8 mouse cellular contexts compared by ENCODE assay signal in genomic region chr2:131812480-131813137, GRCm38 (mm10). TPM values are rescaled to one million over a fixed set of nuclear protein-coding genes. Genes with fewer than 3 reads are reported as not detected.
DNase-seq lines count a peak whose midpoint lies in the region; ATAC-seq and TF ChIP-seq lines count a peak whose summit lies in the region.

No protein-coding gene starts in this region.

- DNase-seq in adrenal gland, postnatal 10 days: peak; percentile 91
- peak; percentile 85 for DNase-seq in embryo, embryonic 9.5 days (ENCODE audit: extremely low spot score)
- DNase-seq in heart, adult 2 months: peak; percentile 33 to 60
- peak; percentile 88 for DNase-seq in neural tube, embryonic 11.5 days (ENCODE audit: low spot score)
- peak; percentile 48 for DNase-seq in testis, postnatal 14 days (ENCODE audit: low spot score)

- H3K4me1 ChIP-seq in heart, adult 2 months (ENCODE audit: control insufficient read depth, insufficient read depth, low read length): no peaks in the 10 kb centered on the region; the same call in 1 of the 2 replicates
- no peaks in the 10 kb centered on the region for H3K4me1 ChIP-seq in kidney, embryonic 14.5 days (ENCODE audit: control insufficient read depth, insufficient read depth, low read length)
- H3K4me1 ChIP-seq in limb, embryonic 15.5 days: peaks cover 4% of the 10 kb centered on the region; the same call in 1 of the 2 replicates
- no peaks in the 10 kb centered on the region for H3K4me1 ChIP-seq in neural tube, embryonic 11.5 days (ENCODE audit: control insufficient read depth, insufficient read depth, low read length)

- WGBS in heart, adult 2 months: 20% methylated on average over 23 of the region's 23 CpGs
- 19% methylated on average over 23 of the region's 23 CpGs for WGBS in kidney, embryonic 14.5 days
- 19% methylated on average over 23 of the region's 23 CpGs for WGBS in limb, embryonic 15.5 days
- WGBS in neural tube, embryonic 11.5 days: 20% methylated on average over 23 of the region's 23 CpGs

- no peak for TF ChIP-seq EP300 in heart, adult 2 months (IDR thresholded peaks at IDR 0.05; ENCODE audit: insufficient read depth, low read depth, low read length)

- no peaks in the 10 kb centered on the region for H3K36me3 ChIP-seq in C2C12 (ENCODE audit: control insufficient read depth, insufficient read depth)
- H3K36me3 ChIP-seq in heart, adult 2 months (ENCODE audit: control insufficient read depth, insufficient read depth, low read length): no peaks in the 10 kb centered on the region
- H3K36me3 ChIP-seq in kidney, embryonic 14.5 days (ENCODE audit: control insufficient read depth, insufficient read depth, low read length): no peaks in the 10 kb centered on the region
- no peaks in the 10 kb centered on the region for H3K36me3 ChIP-seq in limb, embryonic 15.5 days
- no peaks in the 10 kb centered on the region for H3K36me3 ChIP-seq in neural tube, embryonic 11.5 days (ENCODE audit: control insufficient read depth, insufficient read depth, low read length)

- intact Hi-C loops in heart, adult 2 months (cut with DNase I): loop anchor here (1.0 to 10.0 kb wide), 3 partner anchors 250 to 388 kb away; partner anchors contain the start of gene Adra1d

- H3K27me3 ChIP-seq in C2C12 (ENCODE audit: control insufficient read depth, insufficient read depth, insufficient read length): peaks cover 6% of the 10 kb centered on the region
- no peaks in the 10 kb centered on the region for H3K27me3 ChIP-seq in heart, adult 2 months (ENCODE audit: control insufficient read depth, insufficient read depth, low read length)
- H3K27me3 ChIP-seq in kidney, embryonic 14.5 days (ENCODE audit: control insufficient read depth, insufficient read depth, low read length): peaks cover 15% of the 10 kb centered on the region; the same call in 1 of the 2 replicates
- peaks cover 27% of the 10 kb centered on the region for H3K27me3 ChIP-seq in limb, embryonic 15.5 days
- H3K27me3 ChIP-seq in neural tube, embryonic 11.5 days (ENCODE audit: control insufficient read depth, insufficient read depth, low read length): no peaks in the 10 kb centered on the region

- TF ChIP-seq CTCF in C2C12 (IDR thresholded peaks at IDR 0.05; ENCODE audit: control insufficient read depth, insufficient read depth, insufficient read length): peak; percentile 38
- TF ChIP-seq CTCF in heart, adult 2 months (IDR thresholded peaks at IDR 0.05): peak; percentile 88

- H3K79me2 ChIP-seq in C2C12 (ENCODE audit: control insufficient read depth, insufficient read depth): no peaks in the 10 kb centered on the region
- H3K79me2 ChIP-seq in heart, adult 2 months (replicated peaks; ENCODE audit: control insufficient read depth, insufficient read depth, low read length): no peaks in the 10 kb centered on the region

- no peaks in the 10 kb centered on the region for H3K9me3 ChIP-seq in kidney, embryonic 14.5 days (ENCODE audit: control insufficient read depth, low read length)
- H3K9me3 ChIP-seq in limb, embryonic 15.5 days: no peaks in the 10 kb centered on the region
- no peaks in the 10 kb centered on the region for H3K9me3 ChIP-seq in neural tube, embryonic 11.5 days (ENCODE audit: control insufficient read depth, low read length)

- no peak overlapping the region for H3K27ac ChIP-seq in heart, adult 2 months
- H3K27ac ChIP-seq in kidney, embryonic 14.5 days (ENCODE audit: low read depth, low read length): no peak overlapping the region
- no peak overlapping the region for H3K27ac ChIP-seq in limb, embryonic 15.5 days
- H3K27ac ChIP-seq in neural tube, embryonic 11.5 days (ENCODE audit: low read depth, low read length): no peak overlapping the region

- H3K4me3 ChIP-seq in C2C12 (ENCODE audit: insufficient read depth, poor library complexity, severe bottlenecking): no peak overlapping the region
- no peak overlapping the region for H3K4me3 ChIP-seq in heart, adult 2 months
- no peak overlapping the region for H3K4me3 ChIP-seq in kidney, embryonic 14.5 days (ENCODE audit: low read length)
- H3K4me3 ChIP-seq in limb, embryonic 15.5 days: no peak overlapping the region
- no peak overlapping the region for H3K4me3 ChIP-seq in neural tube, embryonic 11.5 days (ENCODE audit: low read depth, low read length)

- no peak overlapping the region for H3ac ChIP-seq in C2C12 (ENCODE audit: control insufficient read depth, insufficient read length, low read depth)

- peak; percentile 90 for ATAC-seq in kidney, embryonic 14.5 days (ENCODE audit: low FRiP score, low TSS enrichment)
- peak; percentile 74 for ATAC-seq in limb, embryonic 15.5 days (ENCODE audit: insufficient number of reproducible peaks, low FRiP score, low TSS enrichment, low read depth)
- ATAC-seq in neural tube, embryonic 11.5 days (ENCODE audit: insufficient read depth, low FRiP score, low TSS enrichment): peak; percentile 73; the same call in 1 of the 2 replicates

- H3K79me3 ChIP-seq in C2C12 (ENCODE audit: low read depth): no peaks in the 10 kb centered on the region

- no peak for TF ChIP-seq POLR2A in heart, adult 2 months (IDR thresholded peaks at IDR 0.05; ENCODE audit: insufficient read depth, low read depth, low read length)

- no peak overlapping the region for H3K4me2 ChIP-seq in kidney, embryonic 14.5 days (replicated peaks; ENCODE audit: low read depth, low read length)
- H3K4me2 ChIP-seq in limb, embryonic 15.5 days: no peak overlapping the region
- no peak overlapping the region for H3K4me2 ChIP-seq in neural tube, embryonic 11.5 days (ENCODE audit: low read depth)

- no peak overlapping the region for H3K9ac ChIP-seq in heart, adult 2 months (ENCODE audit: low read depth, low read length)
- no peak overlapping the region for H3K9ac ChIP-seq in kidney, embryonic 14.5 days (ENCODE audit: low read depth, low read length)
- no peak overlapping the region for H3K9ac ChIP-seq in limb, embryonic 15.5 days
- H3K9ac ChIP-seq in neural tube, embryonic 11.5 days (ENCODE audit: low read length): no peak overlapping the region

TF ChIP-seq in C2C12, 6 proteins besides CTCF, POLR2A, EP300 and RAD21:
- TF ChIP-seq FOSL1 (IDR thresholded peaks at IDR 0.05; ENCODE audit: insufficient read depth, low read length, poor library complexity, severe bottlenecking) (no peak), CEBPB (IDR thresholded peaks at IDR 0.05; ENCODE audit: low read depth) (no peak), MYOG (IDR thresholded peaks at IDR 0.05; ENCODE audit: control insufficient read depth, extremely low read depth, insufficient read length) (no peak), MAX (IDR thresholded peaks at IDR 0.05) (no peak), MYOD1 (IDR thresholded peaks at IDR 0.05; ENCODE audit: control insufficient read depth, insufficient read length, low read depth) (no peak), USF1 (IDR thresholded peaks at IDR 0.05; ENCODE audit: low read depth) (no peak)

RNA-seq across cellular contexts. Expression of gene Erv3, which starts 46.9 kb away (rescaled TPM):
- polyA plus RNA-seq in C2C12 (2012; fragmentation: generic; extraction: Trizol): not detected
- not detected for total RNA-seq in adrenal gland, postnatal 10 days (2021)
- total RNA-seq in heart, adult 2 months (2021): not detected
- polyA plus RNA-seq in heart, adult 2 months (2012; rRNA removed): not detected in 2 replicates
- polyA plus RNA-seq in kidney, embryonic 14.5 days (2014; fragmentation: Nextera tagmentation; extraction: Ambion mirVana): not detected in 2 replicates
- not detected in 2 replicates for polyA plus RNA-seq in limb, embryonic 15.5 days (2015; fragmentation: Nextera tagmentation; extraction: Ambion mirVana)
- polyA plus RNA-seq in neural tube, embryonic 11.5 days (2014; fragmentation: Nextera tagmentation; extraction: Ambion mirVana): not detected in 2 replicates
